Mouse (Mus musculus): ENCODE measurements at regions not wholly inside any gene's neighbourhood (a gene's known extent, or its start where the extent isn't known, plus 50 kb on each side); places are given as distances from the start of the nearest gene placed in this dataset.

DNA sequence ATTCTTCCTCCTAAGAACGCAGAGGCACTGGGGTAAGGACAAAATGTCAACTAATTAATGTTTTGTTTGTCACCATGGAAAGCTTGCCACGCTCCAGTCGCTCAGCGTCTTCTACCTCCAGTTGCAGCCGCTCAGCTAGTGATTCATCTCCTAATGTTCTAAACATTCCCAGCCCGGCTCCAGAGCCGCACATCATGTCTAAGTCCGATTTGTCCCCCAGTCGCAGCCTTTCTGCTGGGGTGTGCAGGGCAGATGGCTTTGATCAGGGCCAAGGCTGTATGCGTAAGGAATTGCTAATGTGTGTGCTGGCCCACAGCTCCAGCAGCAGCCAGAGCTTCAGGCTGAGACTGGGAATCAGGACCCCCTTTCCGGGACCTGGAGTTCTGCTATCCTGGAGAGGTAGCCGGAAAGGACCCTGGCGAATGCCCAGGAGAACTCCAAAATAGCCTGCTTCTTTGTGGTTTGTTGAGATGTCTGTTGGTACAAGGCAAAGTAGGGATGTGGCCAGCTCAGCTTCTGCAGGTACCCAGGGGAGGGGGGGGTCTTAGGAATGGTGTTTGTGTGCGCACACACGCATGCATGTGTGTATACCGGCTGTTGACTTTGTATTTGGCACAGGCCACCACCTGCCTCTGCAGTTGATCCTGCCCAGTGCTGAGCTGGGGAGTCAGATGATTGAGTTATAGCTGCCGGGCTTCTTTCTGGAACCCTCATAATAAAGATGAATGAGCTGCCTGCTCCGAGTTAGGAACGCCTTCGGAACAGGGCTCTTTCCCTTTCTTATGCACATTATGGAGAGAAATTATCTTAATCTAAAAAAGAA, 143.0 kb upstream of the Kcng1 start:
- Histone ChIP-seq H3K27ac (ENCODE audit: insufficient read depth, low read depth, low read length) (no peak overlapping the region), H3K4me3 (ENCODE audit: low read depth, low read length) (no peak overlapping the region), H3K4me1 (ENCODE audit: control insufficient read depth, insufficient read depth, insufficient read length, low read length) (no peaks in the 10 kb centered on the region; the same call in 1 of the 2 replicates), H3K27me3 (ENCODE audit: control insufficient read depth, insufficient read depth, low read length) (no peaks in the 10 kb centered on the region), H3K36me3 (ENCODE audit: control insufficient read depth, insufficient read depth, low read length) (no peaks in the 10 kb centered on the region)
- 74% methylated on average over 20 of the region's 20 CpGs for WGBS
- TF ChIP-seq POLR2A (IDR thresholded peaks at IDR 0.05; ENCODE audit: low read depth, low read length) (no peak), CTCF (IDR thresholded peaks at IDR 0.05; ENCODE audit: extremely low read depth, insufficient read length, insufficient replicate concordance, low read depth, low read length) (no peak)

DNA sequence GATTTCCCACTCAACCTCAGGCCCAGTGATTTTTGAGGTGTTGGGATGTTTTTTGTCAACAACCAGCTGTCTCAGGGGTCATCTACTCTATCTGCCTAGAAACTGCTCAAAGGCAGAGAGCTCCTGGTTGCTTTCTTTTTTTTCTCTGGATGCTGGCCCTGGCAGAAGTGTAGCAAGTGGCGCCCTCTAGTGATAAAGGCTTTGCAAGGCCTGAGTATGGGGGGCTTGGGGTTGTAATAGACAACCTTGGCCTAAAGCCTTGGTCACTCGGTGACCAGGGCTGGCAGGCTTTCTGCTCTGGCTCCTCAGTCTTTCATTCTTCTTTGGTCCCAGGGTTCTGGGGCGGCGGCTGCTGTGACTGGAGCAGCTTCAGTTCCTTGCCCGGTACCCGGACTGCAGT, 142.0 kb upstream of the Kcng1 start:
- TF ChIP-seq POLR2A (IDR thresholded peaks at IDR 0.05; ENCODE audit: low read depth, low read length) (no peak), CTCF (IDR thresholded peaks at IDR 0.05; ENCODE audit: extremely low read depth, insufficient read length, insufficient replicate concordance, low read depth, low read length) (peak; percentile 16; the same call in 1 of the 2 replicates)
- no peak overlapping the region for H3K27ac ChIP-seq (ENCODE audit: insufficient read depth, low read depth, low read length)
- 67% methylated on average over 6 of the region's 6 CpGs for WGBS
- H3K4me1 ChIP-seq (ENCODE audit: control insufficient read depth, insufficient read depth, insufficient read length, low read length), result no peaks in the 10 kb centered on the region; the same call in 1 of the 2 replicates
- H3K36me3 ChIP-seq (ENCODE audit: control insufficient read depth, insufficient read depth, low read length), result no peaks in the 10 kb centered on the region
- no peak overlapping the region for H3K4me3 ChIP-seq (ENCODE audit: low read depth, low read length)
- H3K27me3 ChIP-seq (ENCODE audit: control insufficient read depth, insufficient read depth, low read length), result no peaks in the 10 kb centered on the region

DNA sequence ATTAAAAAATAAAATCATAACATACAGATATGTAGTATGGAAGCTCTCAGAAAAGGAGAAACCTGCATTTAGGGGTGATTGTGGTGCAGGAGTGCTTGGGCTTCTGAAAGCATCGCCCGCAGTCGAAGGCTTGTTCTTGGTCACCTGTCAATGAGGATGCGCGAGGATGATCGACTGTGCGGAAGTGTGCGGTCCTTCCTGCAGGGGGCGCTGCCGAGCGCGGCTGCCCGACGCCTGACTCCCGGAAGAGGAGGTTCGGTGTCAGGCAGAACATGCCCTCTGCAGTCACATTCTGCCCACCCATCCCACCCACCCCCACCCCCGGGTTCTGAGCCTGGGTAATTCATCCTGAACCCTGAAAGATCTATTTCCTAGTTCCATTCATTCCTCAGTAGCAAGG, 133.6 kb upstream of the Kcng1 start:
- WGBS, result 29% methylated on average over 17 of the region's 17 CpGs
- TF ChIP-seq CTCF (IDR thresholded peaks at IDR 0.05; ENCODE audit: extremely low read depth, insufficient read length, insufficient replicate concordance, low read depth, low read length) (no peak), POLR2A (IDR thresholded peaks at IDR 0.05; ENCODE audit: low read depth, low read length) (no peak)
- no peak overlapping the region for H3K4me3 ChIP-seq (ENCODE audit: low read depth, low read length)

DNA sequence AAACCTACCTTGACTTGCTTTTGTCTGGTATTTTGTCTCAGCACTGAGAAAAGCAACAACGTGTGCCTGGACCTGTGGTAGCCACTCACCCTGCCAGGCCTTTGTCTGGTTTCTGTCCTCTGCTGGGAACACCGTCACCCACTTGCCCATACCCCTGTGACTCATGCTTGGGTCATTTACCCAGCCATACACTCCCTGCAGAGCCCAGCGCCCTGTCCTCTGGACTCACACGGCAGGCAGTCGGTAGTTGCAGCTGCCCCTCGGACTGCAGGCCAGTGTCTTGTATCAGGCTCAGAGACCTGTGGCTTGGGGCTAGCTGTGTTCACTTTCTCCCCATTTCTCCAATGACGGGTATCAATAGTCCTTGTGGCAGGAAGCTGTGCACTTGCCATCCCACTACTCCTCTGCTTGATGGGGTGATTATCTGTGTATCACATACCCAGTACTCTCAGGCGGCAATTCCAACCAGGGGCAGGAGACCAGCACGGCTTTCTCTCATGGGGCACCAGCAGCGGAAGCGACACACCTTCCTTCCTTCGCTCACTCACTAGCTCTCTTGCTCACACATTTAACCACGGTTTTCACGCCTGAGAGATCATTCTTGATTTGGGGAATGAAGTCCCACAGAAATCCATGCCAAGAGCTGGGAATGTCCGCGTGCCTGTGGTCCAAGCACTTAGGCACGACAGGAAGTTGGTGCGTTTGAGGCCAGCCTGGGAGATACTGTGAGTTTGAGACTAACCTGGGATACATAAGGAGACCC, 132.8 kb upstream of the Kcng1 start:
- WGBS, result 75% methylated on average over 18 of the region's 18 CpGs

More for the DNA sequence above, 133.6 kb upstream of the Kcng1 start:
- H3K4me1 ChIP-seq (ENCODE audit: control insufficient read depth, insufficient read depth, insufficient read length, low read length), result no peaks in the 10 kb centered on the region; the same call in 1 of the 2 replicates
- H3K27me3 ChIP-seq (ENCODE audit: control insufficient read depth, insufficient read depth, low read length), result no peaks in the 10 kb centered on the region
- H3K27ac ChIP-seq (ENCODE audit: insufficient read depth, low read depth, low read length), result no peak overlapping the region
- no peaks in the 10 kb centered on the region for H3K36me3 ChIP-seq (ENCODE audit: control insufficient read depth, insufficient read depth, low read length)

DNA sequence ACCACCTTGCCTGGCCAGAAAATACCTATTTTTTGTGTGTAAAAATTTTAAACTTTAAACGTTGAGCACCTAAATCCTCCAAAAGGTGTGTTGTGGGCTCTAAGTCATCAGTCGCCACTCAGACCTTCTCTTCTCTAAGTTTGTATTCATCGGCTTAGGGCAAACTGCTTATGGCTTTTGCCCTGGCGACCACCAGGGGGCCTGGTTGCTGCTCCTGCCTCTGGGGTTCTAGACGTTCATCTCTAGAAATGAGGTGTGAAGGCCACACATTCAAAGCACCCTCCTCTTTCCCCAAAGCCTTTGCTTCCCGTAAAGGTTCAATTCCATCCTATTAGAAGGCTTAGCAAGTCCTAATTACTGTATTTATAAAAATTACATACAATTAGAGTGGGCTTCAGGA, 131.3 kb upstream of the Kcng1 start:
- Histone ChIP-seq H3K27ac (ENCODE audit: insufficient read depth, low read depth, low read length) (no peak overlapping the region), H3K4me1 (ENCODE audit: control insufficient read depth, insufficient read depth, insufficient read length, low read length) (no peaks in the 10 kb centered on the region; the same call in 1 of the 2 replicates), H3K4me3 (ENCODE audit: low read depth, low read length) (no peak overlapping the region), H3K27me3 (ENCODE audit: control insufficient read depth, insufficient read depth, low read length) (no peaks in the 10 kb centered on the region), H3K36me3 (ENCODE audit: control insufficient read depth, insufficient read depth, low read length) (no peaks in the 10 kb centered on the region)
- TF ChIP-seq POLR2A (IDR thresholded peaks at IDR 0.05; ENCODE audit: low read depth, low read length), result no peak
- TF ChIP-seq CTCF (IDR thresholded peaks at IDR 0.05; ENCODE audit: extremely low read depth, insufficient read length, insufficient replicate concordance, low read depth, low read length), result peak; percentile 32; the same call in 1 of the 2 replicates
- WGBS, result 43% methylated on average over 6 of the region's 6 CpGs

More for the DNA sequence above, 132.8 kb upstream of the Kcng1 start:
- TF ChIP-seq CTCF (IDR thresholded peaks at IDR 0.05; ENCODE audit: extremely low read depth, insufficient read length, insufficient replicate concordance, low read depth, low read length) (no peak), POLR2A (IDR thresholded peaks at IDR 0.05; ENCODE audit: low read depth, low read length) (no peak)
- no peak overlapping the region for H3K27ac ChIP-seq (ENCODE audit: insufficient read depth, low read depth, low read length)
- no peak overlapping the region for H3K4me3 ChIP-seq (ENCODE audit: low read depth, low read length)
- H3K27me3 ChIP-seq (ENCODE audit: control insufficient read depth, insufficient read depth, low read length), result no peaks in the 10 kb centered on the region
- H3K36me3 ChIP-seq (ENCODE audit: control insufficient read depth, insufficient read depth, low read length), result no peaks in the 10 kb centered on the region
- no peaks in the 10 kb centered on the region; the same call in 1 of the 2 replicates for H3K4me1 ChIP-seq (ENCODE audit: control insufficient read depth, insufficient read depth, insufficient read length, low read length)

DNA sequence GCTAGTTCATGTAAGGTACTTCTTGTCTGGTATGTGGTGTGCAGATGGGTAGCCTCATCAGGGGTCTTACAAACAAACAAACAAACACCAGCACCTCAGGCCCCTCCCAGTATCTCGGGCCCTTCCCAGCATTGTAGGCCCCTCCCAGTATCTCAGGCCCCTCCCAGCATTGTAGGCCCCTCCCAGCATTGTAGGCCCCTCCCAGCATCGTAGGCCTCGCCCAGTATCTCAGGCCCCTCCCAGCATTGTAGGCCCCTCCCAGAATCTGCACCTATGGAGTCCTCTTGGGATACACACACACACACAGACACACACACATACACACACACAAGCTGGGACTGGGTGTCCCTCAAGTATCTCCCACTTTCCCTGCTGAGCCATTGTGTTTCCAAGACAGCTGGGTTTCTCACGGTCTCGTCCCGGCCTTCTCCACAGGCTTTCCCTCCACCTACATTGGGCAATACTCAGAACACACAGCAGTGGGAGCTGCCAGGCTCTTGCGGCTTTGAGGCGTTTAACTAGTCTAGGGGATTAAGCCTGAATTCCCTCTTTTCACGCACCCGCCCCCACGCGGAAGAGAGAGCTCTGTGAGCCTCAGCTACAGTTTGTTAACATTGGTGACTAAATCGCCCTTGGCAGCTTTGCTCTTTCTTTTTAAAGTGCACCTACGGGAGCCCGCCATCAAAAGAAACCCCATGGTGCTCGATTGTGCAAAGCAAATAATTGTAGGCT, 121.4 kb upstream of the Kcng1 start:
- H3K27ac ChIP-seq (ENCODE audit: insufficient read depth, low read depth, low read length), result no peak overlapping the region
- no peak overlapping the region for H3K4me3 ChIP-seq (ENCODE audit: low read depth, low read length)
- no peaks in the 10 kb centered on the region for H3K4me1 ChIP-seq (ENCODE audit: control insufficient read depth, insufficient read depth, insufficient read length, low read length)
- TF ChIP-seq POLR2A (IDR thresholded peaks at IDR 0.05; ENCODE audit: low read depth, low read length) (no peak), CTCF (IDR thresholded peaks at IDR 0.05; ENCODE audit: extremely low read depth, insufficient read length, insufficient replicate concordance, low read depth, low read length) (no peak)
- WGBS, result 57% methylated on average over 16 of the region's 16 CpGs
- no peaks in the 10 kb centered on the region for H3K36me3 ChIP-seq (ENCODE audit: control insufficient read depth, insufficient read depth, low read length)
- H3K27me3 ChIP-seq (ENCODE audit: control insufficient read depth, insufficient read depth, low read length), result no peaks in the 10 kb centered on the region

Measured in small intestine, adult 2 months (tissue).